Comparison of ENCODE assay signal across 22 mouse cellular contexts in genomic region chr2:142407341-142407740, GRCm38 (mm10).
DNase-seq lines count a peak whose midpoint lies in the region; TF ChIP-seq lines count a peak whose summit lies in the region.
"Had no signal": no experiment of that assay in that cellular context is flagged by ENCODE, and none has a peak within 500 bp of the region (broad histone marks: within the 10 kb centered on the region; RNA-seq: fewer than 3 reads in every experiment).

No protein-coding gene starts in this region.

- TF ChIP-seq CTCF in layer of hippocampus, adult 2 months (conservative IDR thresholded peaks at IDR 0.05), result no peak

- DNase-seq in layer of hippocampus, adult 11-12 months (ENCODE audit: low spot score), result peak; percentile 32
- DNase-seq in layer of hippocampus, postnatal 10 days (ENCODE audit: low spot score in 2 of 2), result no peak
- DNase-seq in Muller cell, postnatal 12 days (ENCODE audit: inconsistent ontology term), result peak; percentile 44
- peak in 1 of 2 experiments; percentile 50 for DNase-seq in layer of hippocampus, adult 2 months (ENCODE audit: low spot score in 2 of 2)
- peak; percentile 62 for DNase-seq in layer of hippocampus, adult 9-11 months
- DNase-seq in cerebellum, adult 11-12 months, result no peak
- DNase-seq in cerebellum, adult 9-11 months, result no peak
- DNase-seq: adrenal gland, adult 2 months; adrenal gland, postnatal 10 days; adrenal gland, postnatal 25 days; cerebellum, adult 11 months; cerebellum, adult 2 months; cerebellum, adult 9-10 months; cerebellum, postnatal 14 days; cerebellum, postnatal 36 days; embryo, embryonic 11 days had no signal

- H3K4me3 ChIP-seq in layer of hippocampus, adult 2 months, result no peak overlapping the region
- H3K4me3 ChIP-seq: embryonic facial prominence, embryonic 13.5 days; embryonic facial prominence, embryonic 15.5 days; erythroblast, embryonic 14.5 days; forebrain, embryonic 10.5 days; forebrain, embryonic 13.5 days; forebrain, embryonic 15.5 days had no signal

- H3K27ac ChIP-seq in layer of hippocampus, adult 2 months, result peak overlapping the region; percentile 72
- H3K27ac ChIP-seq: embryonic facial prominence, embryonic 13.5 days; embryonic facial prominence, embryonic 15.5 days; forebrain, embryonic 10.5 days; forebrain, embryonic 13.5 days; forebrain, embryonic 15.5 days had no signal

Comparison
In these comparisons a context has a peak if more than half of its experiments do, and no peak if none do; other contexts are left out.
1. DNase-seq: peak in layer of hippocampus, adult 11-12 months (single experiment), Muller cell, postnatal 12 days (single experiment) and layer of hippocampus, adult 9-11 months (single experiment); none in layer of hippocampus, postnatal 10 days (0 of 2), cerebellum, adult 11-12 months (single experiment) and cerebellum, adult 9-11 months (single experiment).